Mouse (Mus musculus) layer of hippocampus, adult 18-20 months (tissue): ENCODE data around the gene Tssk1. TPM values are rescaled to one million over a fixed set of nuclear protein-coding genes. Genes with fewer than 3 reads are reported as not detected.

Experiments
- DNase-seq, 2 experiments: peaks; one replicate each; pipeline ENCODE4 v3.0.0; 2022; ENCODE audit warnings: low spot score in 2 of 2
- total RNA-seq, 2 experiments: library from RNA; stranded (reverse); gene quantifications; 2 replicates each; pipeline ENCODE4 v1.2.3; 2021

The Tssk1 gene
- total RNA-seq, 2 experiments from 2014 or later, result not detected

DNA sequence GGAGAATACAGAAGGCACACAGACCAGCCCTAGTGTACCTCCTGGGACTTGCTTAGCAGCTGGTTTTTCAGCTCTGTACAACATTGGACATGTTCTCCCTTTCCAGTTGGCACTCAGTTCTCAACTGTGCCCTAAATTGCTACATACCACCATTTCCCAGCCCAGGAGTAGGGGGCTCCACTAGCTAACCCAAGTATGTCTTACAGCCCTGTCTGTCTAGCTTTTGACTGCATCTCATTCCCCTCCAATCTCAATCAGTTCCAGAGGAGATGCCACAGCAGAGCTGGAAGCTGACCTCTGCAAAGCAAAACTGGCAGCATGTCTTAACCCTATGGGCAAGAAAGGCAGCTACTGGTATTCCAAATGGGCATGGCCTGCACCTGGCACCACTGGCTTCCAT is 2.1 kb downstream of the Tssk1 start:
- no peak for DNase-seq

DNA sequence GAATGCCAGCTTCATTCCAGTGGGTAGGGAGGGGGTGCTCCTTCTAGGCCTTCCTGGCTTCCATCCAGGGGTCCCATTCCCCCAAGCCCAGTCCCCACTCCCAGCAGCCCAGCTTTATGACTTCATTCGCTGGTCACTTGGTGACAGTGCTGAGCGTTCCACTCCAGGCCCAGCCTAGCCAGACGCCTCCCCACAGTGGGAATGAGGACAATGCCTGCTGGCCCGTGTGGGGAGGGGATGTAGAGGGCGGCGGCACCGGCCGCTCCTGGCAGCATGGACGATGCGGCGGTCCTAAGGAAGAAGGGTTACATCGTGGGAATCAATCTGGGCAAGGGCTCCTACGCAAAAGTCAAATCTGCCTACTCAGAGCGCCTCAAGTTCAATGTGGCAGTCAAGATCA is 4.4 kb downstream of the Tssk1 start, which contains the start of the genes Dgcr2 and Tssk2:
Gene Dgcr2, minus strand, starts transcription at position 101 of the 400 bp plus-strand sequence.
Gene Tssk2, plus strand, starts transcription at position 176 of the 400 bp plus-strand sequence.
- DNase-seq, result no peak

DNA sequence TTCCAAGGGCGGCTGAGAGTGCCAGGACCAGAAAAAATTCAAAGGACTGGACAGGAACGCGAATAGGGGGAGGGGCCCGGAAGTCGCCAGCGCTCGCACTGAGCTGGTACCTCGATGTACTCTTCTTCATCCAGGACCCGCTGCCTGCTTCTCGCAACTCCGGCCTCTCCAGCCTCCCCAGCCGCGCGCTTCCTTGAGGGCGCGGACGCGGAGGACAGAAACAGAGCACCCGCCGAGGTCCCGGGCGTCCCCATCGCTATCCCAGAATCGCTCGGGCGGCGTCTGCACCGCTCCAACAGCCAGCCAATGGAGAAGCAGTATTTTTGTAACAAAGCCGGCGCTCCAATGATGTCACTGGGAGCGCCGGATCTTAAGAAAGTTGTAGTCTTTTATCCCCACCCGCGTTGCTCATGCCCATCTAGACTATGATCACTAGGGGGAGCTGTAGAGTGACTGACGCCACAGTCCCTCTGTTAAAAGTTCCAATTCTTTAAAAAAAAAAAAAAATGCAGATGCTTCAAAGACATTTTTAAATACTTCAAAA is 17.1 kb downstream of the Tssk1 start, which contains the start of gene Ess2:
Gene Ess2, minus strand, starts transcription at position 297 of the 544 bp plus-strand sequence.
- DNase-seq, result peak; percentile 92 to 98

- no peak for DNase-seq
Measured at GRCm38 (mm10) chr16:17914307-17915249, 20.6 kb downstream of the Tssk1 start, which contains the start of gene Gsc2. Gsc2 (minus strand) TSS chr16:17915059.

DNA sequence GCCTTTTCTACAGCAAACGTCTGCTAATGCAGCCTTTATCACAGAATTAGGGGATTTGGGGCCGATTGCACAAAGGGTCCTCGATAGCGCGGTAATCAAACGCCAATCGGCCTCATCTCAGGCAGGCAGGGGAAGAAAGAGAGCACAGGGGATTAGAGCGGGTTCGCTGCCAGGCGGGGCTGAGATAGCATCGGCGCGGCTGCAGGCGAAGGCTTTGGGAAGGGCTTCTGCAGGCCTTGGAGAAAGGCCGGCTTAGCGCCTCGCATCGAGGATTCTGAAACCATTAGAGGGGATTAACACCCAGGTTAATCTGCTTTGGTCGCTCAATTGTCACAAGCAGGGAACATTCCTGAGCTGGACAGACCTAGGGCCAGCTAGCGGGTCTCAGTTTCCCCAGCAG is 26.6 kb downstream of the Tssk1 start:
- DNase-seq, result no peak

- DNase-seq, result peak; percentile 94 to 98
Measured at GRCm38 (mm10) chr16:17921325-17922162, 27.5 kb downstream of the Tssk1 start.

DNA sequence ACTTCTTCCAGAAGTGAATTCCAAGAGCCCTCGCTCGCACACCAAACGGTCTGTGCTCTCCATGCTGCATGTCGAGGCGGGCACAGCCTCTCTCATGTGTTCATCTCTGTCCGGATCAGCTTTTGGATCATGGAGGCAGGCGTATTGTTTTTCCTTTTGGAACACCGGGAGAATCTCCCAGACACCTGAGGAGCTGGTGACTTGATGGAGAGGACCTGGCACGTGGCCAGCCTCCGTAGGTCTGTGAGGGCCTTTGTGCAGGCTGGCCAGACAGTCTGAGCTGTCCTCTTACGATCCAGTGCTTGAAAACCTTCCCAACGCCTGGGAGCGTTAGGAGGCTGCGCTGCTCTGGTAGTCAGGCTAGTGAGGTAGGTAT is 28.1 kb downstream of the Tssk1 start:
- DNase-seq, result no peak

DNA sequence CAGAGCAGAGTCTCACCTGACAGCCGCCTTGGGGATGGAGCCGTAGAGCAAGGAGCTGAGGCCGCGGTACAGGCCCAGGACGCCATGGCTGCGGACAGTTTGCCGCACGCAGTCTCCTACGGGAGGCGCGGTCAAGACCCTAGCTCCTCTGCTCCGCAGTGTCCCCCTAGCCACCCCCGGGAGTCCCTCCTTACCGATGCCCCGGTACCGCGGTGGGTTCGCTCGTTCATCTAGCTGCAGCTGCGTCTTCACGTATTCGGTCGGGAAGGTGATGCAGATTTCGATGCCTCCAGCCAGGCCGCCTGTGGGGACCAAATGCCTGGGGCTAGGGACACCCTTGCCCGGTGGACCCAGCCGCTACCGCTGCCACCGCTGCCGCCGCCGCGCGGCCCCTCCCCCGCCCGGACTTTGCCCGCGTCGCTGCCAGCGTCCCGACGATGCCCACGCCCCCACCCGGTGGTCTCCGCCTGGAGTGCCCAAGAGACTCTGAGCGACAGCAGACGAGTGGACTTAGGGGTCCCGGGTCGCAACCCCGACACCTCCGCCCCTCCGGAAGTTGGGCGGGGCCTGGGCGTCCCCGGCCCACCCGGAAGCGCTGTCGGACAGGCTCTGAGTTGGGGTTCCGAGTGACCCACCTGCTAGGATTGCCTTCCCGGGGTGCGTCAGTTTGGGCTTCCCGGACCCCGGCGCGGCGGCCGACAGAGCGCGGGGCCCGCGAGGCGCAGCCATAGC is 33.5 kb downstream of the Tssk1 start:
- DNase-seq, result peak in 1 of 2 experiments; percentile 19

GRCm38 (mm10) chr16:17928087-17928580 is 34.1 kb downstream of the Tssk1 start, which contains the start of gene Slc25a1:
Slc25a1 (minus strand) TSS chr16:17928219.
- DNase-seq, result peak; percentile 75 to 83

GRCm38 (mm10) chr16:17928627-17929104 is 34.6 kb downstream of the Tssk1 start:
- peak in 1 of 2 experiments; percentile 56 for DNase-seq

GRCm38 (mm10) chr16:17929211-17929610 is 35.2 kb downstream of the Tssk1 start:
- DNase-seq, result no peak

GRCm38 (mm10) chr16:17929631-17930030 is 35.6 kb downstream of the Tssk1 start:
- DNase-seq, result no peak

DNA sequence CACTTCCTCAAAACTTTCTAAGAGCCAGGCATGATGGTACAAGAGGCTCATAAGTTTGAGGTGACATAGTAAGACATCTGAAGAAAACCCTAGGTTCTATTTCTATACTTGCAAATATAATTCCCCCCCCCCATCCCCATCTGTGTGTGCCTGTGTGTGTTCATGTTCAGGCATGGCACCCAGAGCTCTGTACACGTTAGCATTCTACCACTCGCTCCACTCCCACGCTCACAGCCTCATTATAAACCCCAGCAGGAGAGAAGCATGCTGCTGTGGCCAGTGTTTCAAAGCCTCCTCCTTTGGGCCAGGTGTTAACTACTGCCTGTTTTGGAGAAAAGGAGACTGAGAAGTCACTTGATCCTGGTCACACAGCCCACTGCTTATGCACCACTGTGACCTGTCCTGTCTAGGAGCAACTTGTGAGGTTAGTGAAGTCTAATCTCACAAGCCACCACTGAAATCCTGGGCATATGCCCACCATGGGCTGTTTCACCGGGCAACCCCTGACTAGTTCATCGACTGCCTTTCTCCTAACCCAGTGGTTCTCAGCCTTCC is 38.0 kb downstream of the Tssk1 start:
- no peak for DNase-seq

- DNase-seq, result no peak
Measured at GRCm38 (mm10) chr16:17933594-17934444, 39.8 kb downstream of the Tssk1 start.

DNA sequence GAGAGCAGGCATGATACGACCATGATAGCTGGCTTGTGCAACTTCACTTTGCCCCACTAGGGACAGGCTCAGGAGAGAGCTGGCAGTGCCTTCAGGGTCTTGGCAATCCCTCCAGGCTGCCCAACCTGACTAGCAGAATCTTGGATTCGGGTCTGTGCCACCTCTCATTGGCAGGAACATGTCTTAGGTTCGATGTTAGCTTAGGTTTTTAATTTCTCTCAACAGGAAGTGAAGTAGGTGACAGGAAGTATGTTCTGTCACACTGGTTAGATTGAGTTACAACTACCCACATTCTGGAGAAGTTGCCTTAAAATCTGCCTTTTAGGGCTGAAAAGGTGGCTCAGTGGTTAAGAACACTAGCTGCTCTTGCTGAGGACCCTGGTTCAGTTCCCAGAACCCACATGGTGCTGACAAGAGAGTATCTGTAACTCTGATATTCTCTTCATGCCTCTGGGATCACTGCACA is 40.5 kb downstream of the Tssk1 start:
- no peak for DNase-seq

DNA sequence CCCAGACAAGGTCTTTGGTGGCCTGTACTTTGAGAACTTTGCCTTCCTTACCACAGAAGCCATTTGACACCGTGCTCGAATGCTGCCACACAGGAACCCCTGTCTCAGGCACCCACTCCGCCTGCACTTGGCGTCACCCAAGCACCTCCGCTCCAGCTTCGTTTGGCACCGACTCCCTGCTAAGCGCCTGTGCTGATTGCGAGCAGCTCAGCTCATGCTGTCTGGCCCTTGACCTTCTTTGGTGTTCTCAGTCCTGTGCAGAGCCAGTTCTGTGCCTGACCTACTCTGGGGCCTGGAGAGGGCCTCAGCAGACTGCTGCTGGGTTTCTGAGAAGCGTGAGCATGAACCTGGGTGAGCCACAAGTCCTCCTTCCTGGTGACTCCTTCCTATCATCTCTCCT is 42.8 kb downstream of the Tssk1 start:
- no peak for DNase-seq

- no peak for DNase-seq
Measured at GRCm38 (mm10) chr16:17938187-17938586, 44.2 kb downstream of the Tssk1 start.

- DNase-seq, result peak in 1 of 2 experiments; percentile 48
Measured at GRCm38 (mm10) chr16:17938821-17939220, 44.8 kb downstream of the Tssk1 start.

GRCm38 (mm10) chr16:17939255-17939751 is 45.3 kb downstream of the Tssk1 start:
- DNase-seq, result no peak
